Mouse (Mus musculus) heart, postnatal 0 days (tissue): ENCODE data around the gene Mia.

Source experiments
- CTCF ChIP-seq: IDR thresholded peaks from 2 replicates; pipeline ENCODE4 v1.5.1; 2016; ENCODE audit warnings: antibody characterized with exemption, control low read depth, low read depth
- EP300 ChIP-seq: IDR thresholded peaks from 2 replicates; pipeline ENCODE4 v1.6.1; 2016; ENCODE audit warnings: antibody characterized with exemption, low read depth

GRCm38 (mm10) chr7:27164112-27164947 is 16.6 kb downstream of the Mia start:
- TF ChIP-seq CTCF (no peak), EP300 (no peak)
